Mouse (Mus musculus): ENCODE measurements around the gene Mymx. TPM values are rescaled to one million over a fixed set of nuclear protein-coding genes. Genes with fewer than 3 reads are reported as not detected.

The Mymx gene
- polyA plus RNA-seq, 1 experiment = 0.61 TPM

- Histone ChIP-seq H3K27me3 (ENCODE audit: control insufficient read depth, insufficient read depth, low read length) (no peaks in the 10 kb centered on the region), H3K4me3 (ENCODE audit: control insufficient read depth, insufficient read depth, low read length) (no peak overlapping the region), H3K4me1 (replicated peaks; ENCODE audit: control insufficient read depth, insufficient read depth, low read length) (peaks cover 12% of the 10 kb centered on the region), H3K27ac (ENCODE audit: control insufficient read depth, insufficient read depth, low read length) (peak overlapping the region; percentile 61; the same call in 1 of the 2 replicates), H3K36me3 (ENCODE audit: control insufficient read depth, insufficient read depth, low read length) (no peaks in the 10 kb centered on the region; the same call in 1 of the 2 replicates)
- TF ChIP-seq POLR2A (IDR thresholded peaks at IDR 0.05; ENCODE audit: control insufficient read depth, extremely low read depth, insufficient read depth, low read length, poor library complexity) (no peak), CTCF (IDR thresholded peaks at IDR 0.05; ENCODE audit: borderline replicate concordance, control insufficient read depth, extremely low read depth, insufficient read depth, low read length, poor library complexity) (no peak)
- 68% methylated on average over 12 of the region's 12 CpGs for WGBS
- no peak for DNase-seq
These were observed 20.9 kb downstream of the Mymx start for GRCm38 (mm10) chr17:45580958-45581477.

- Histone ChIP-seq H3K4me1 (replicated peaks; ENCODE audit: control insufficient read depth, insufficient read depth, low read length) (peaks cover 15% of the 10 kb centered on the region), H3K27me3 (ENCODE audit: control insufficient read depth, insufficient read depth, low read length) (no peaks in the 10 kb centered on the region), H3K4me3 (ENCODE audit: control insufficient read depth, insufficient read depth, low read length) (no peak overlapping the region), H3K27ac (ENCODE audit: control insufficient read depth, insufficient read depth, low read length) (no peak overlapping the region), H3K36me3 (ENCODE audit: control insufficient read depth, insufficient read depth, low read length) (no peaks in the 10 kb centered on the region)
- TF ChIP-seq POLR2A (IDR thresholded peaks at IDR 0.05; ENCODE audit: control insufficient read depth, extremely low read depth, insufficient read depth, low read length, poor library complexity) (no peak), CTCF (IDR thresholded peaks at IDR 0.05; ENCODE audit: borderline replicate concordance, control insufficient read depth, extremely low read depth, insufficient read depth, low read length, poor library complexity) (no peak)
- 96% methylated on average over 4 of the region's 4 CpGs for WGBS
- DNase-seq = no peak
These were observed 22.3 kb downstream of the Mymx start for GRCm38 (mm10) chr17:45579554-45579953.

GRCm38 (mm10) chr17:45578843-45579242, 23.1 kb downstream of the Mymx start:
- Histone ChIP-seq H3K27me3 (ENCODE audit: control insufficient read depth, insufficient read depth, low read length) (no peaks in the 10 kb centered on the region), H3K36me3 (ENCODE audit: control insufficient read depth, insufficient read depth, low read length) (no peaks in the 10 kb centered on the region), H3K4me1 (replicated peaks; ENCODE audit: control insufficient read depth, insufficient read depth, low read length) (peaks cover 18% of the 10 kb centered on the region), H3K27ac (ENCODE audit: control insufficient read depth, insufficient read depth, low read length) (peak overlapping the region; percentile 16; the same call in 1 of the 2 replicates), H3K4me3 (ENCODE audit: control insufficient read depth, insufficient read depth, low read length) (no peak overlapping the region)
- TF ChIP-seq CTCF (IDR thresholded peaks at IDR 0.05; ENCODE audit: borderline replicate concordance, control insufficient read depth, extremely low read depth, insufficient read depth, low read length, poor library complexity) (peak; percentile 39; the same call in 1 of the 2 replicates), POLR2A (IDR thresholded peaks at IDR 0.05; ENCODE audit: control insufficient read depth, extremely low read depth, insufficient read depth, low read length, poor library complexity) (no peak)
- peak; percentile 50 for DNase-seq
- WGBS = 78% methylated on average over 7 of the region's 7 CpGs

GRCm38 (mm10) chr17:45578242-45578641, 23.7 kb downstream of the Mymx start:
- no peak for DNase-seq
- peak overlapping the region; percentile 15; the same call in 1 of the 2 replicates for H3K27ac ChIP-seq (ENCODE audit: control insufficient read depth, insufficient read depth, low read length)
- no peak overlapping the region for H3K4me3 ChIP-seq (ENCODE audit: control insufficient read depth, insufficient read depth, low read length)
- 81% methylated on average over 5 of the region's 5 CpGs for WGBS
- H3K27me3 ChIP-seq (ENCODE audit: control insufficient read depth, insufficient read depth, low read length) = no peaks in the 10 kb centered on the region
- H3K36me3 ChIP-seq (ENCODE audit: control insufficient read depth, insufficient read depth, low read length) = no peaks in the 10 kb centered on the region
- no peak for TF ChIP-seq CTCF (IDR thresholded peaks at IDR 0.05; ENCODE audit: borderline replicate concordance, control insufficient read depth, extremely low read depth, insufficient read depth, low read length, poor library complexity)
- TF ChIP-seq POLR2A (IDR thresholded peaks at IDR 0.05; ENCODE audit: control insufficient read depth, extremely low read depth, insufficient read depth, low read length, poor library complexity) = no peak
- H3K4me1 ChIP-seq (replicated peaks; ENCODE audit: control insufficient read depth, insufficient read depth, low read length) = peaks cover 18% of the 10 kb centered on the region

GRCm38 (mm10) chr17:45575123-45575897, 26.6 kb downstream of the Mymx start:
- H3K27me3 ChIP-seq (ENCODE audit: control insufficient read depth, insufficient read depth, low read length) = no peaks in the 10 kb centered on the region
- 95% methylated on average over 8 of the region's 8 CpGs for WGBS
- TF ChIP-seq POLR2A (IDR thresholded peaks at IDR 0.05; ENCODE audit: control insufficient read depth, extremely low read depth, insufficient read depth, low read length, poor library complexity) = no peak
- TF ChIP-seq CTCF (IDR thresholded peaks at IDR 0.05; ENCODE audit: borderline replicate concordance, control insufficient read depth, extremely low read depth, insufficient read depth, low read length, poor library complexity) = no peak
- H3K4me3 ChIP-seq (ENCODE audit: control insufficient read depth, insufficient read depth, low read length) = no peak overlapping the region
- DNase-seq = no peak
- H3K4me1 ChIP-seq (replicated peaks; ENCODE audit: control insufficient read depth, insufficient read depth, low read length) = peaks cover 15% of the 10 kb centered on the region
- no peak overlapping the region for H3K27ac ChIP-seq (ENCODE audit: control insufficient read depth, insufficient read depth, low read length)
- peaks cover 14% of the 10 kb centered on the region for H3K36me3 ChIP-seq (ENCODE audit: control insufficient read depth, insufficient read depth, low read length)

GRCm38 (mm10) chr17:45574129-45574761, 27.7 kb downstream of the Mymx start:
- TF ChIP-seq POLR2A (IDR thresholded peaks at IDR 0.05; ENCODE audit: control insufficient read depth, extremely low read depth, insufficient read depth, low read length, poor library complexity) = no peak
- TF ChIP-seq CTCF (IDR thresholded peaks at IDR 0.05; ENCODE audit: borderline replicate concordance, control insufficient read depth, extremely low read depth, insufficient read depth, low read length, poor library complexity) = no peak
- DNase-seq = peak; percentile 78
- peak overlapping the region; percentile 70 for H3K4me3 ChIP-seq (ENCODE audit: control insufficient read depth, insufficient read depth, low read length)
- peak overlapping the region; percentile 94 for H3K27ac ChIP-seq (ENCODE audit: control insufficient read depth, insufficient read depth, low read length)
- WGBS = 3% methylated on average over 17 of the region's 17 CpGs
- H3K27me3 ChIP-seq (ENCODE audit: control insufficient read depth, insufficient read depth, low read length) = no peaks in the 10 kb centered on the region
- peaks cover 15% of the 10 kb centered on the region for H3K4me1 ChIP-seq (replicated peaks; ENCODE audit: control insufficient read depth, insufficient read depth, low read length)
- peaks cover 25% of the 10 kb centered on the region for H3K36me3 ChIP-seq (ENCODE audit: control insufficient read depth, insufficient read depth, low read length)
